In genomic region chr3:85793166-85793565, GRCm38 (mm10) we compare ENCODE assay signal across 17 mouse cellular contexts.
"Had no signal": no experiment of that assay in that cellular context is flagged by ENCODE, and none has a peak within 500 bp of the region (broad histone marks: within the 10 kb centered on the region; RNA-seq: fewer than 3 reads in every experiment).

No protein-coding gene starts in this region.

- DNase-seq: gastrocnemius, adult 2 months; gastrocnemius, postnatal 10 days; gastrocnemius, postnatal 25 days; heart, adult 2 months; heart, postnatal 10 days; heart, postnatal 4 days; kidney, adult 18-20 months; kidney, adult 8-10 months; kidney, postnatal 10 days; kidney, postnatal 36 days; layer of hippocampus, adult 9-11 months; left cerebral cortex, postnatal 4 days had no signal

- ATAC-seq: hindbrain, embryonic 16.5 days; inflammation-experienced regulatory T-cells, adult 6 months; intestine, embryonic 15.5 days; intestine, postnatal 0 days; liver, embryonic 12.5 days had no signal
